14 mouse cellular contexts compared by ENCODE assay signal in genomic region chr14:100026671-100027070, GRCm38 (mm10).
A peak's percentile ranks its signal among the peaks of the same experiment; 100 is the strongest.
DNase-seq lines count a peak whose midpoint lies in the region; TF ChIP-seq lines count a peak whose summit lies in the region.
"Had no signal": no experiment of that assay in that cellular context is flagged by ENCODE, and none has a peak within 500 bp of the region (broad histone marks: within the 10 kb centered on the region; RNA-seq: fewer than 3 reads in every experiment).

No protein-coding gene starts in this region.

- TF ChIP-seq POLR2A in kidney, adult 2 months (IDR thresholded peaks at IDR 0.05; ENCODE audit: low read depth, low read length), result no peak

- H3K4me1 ChIP-seq in kidney, adult 2 months (ENCODE audit: control insufficient read depth, insufficient read depth, low read length), result no peaks in the 10 kb centered on the region
- H3K4me1 ChIP-seq in limb, embryonic 10.5 days, result peaks cover 7% of the 10 kb centered on the region
- H3K4me1 ChIP-seq: liver, embryonic 15.5 days had no signal

- intact Hi-C loops in heart, postnatal 25 days (cut with DNase I), result no loop called here

- H3K9me3 ChIP-seq in limb, embryonic 10.5 days (replicated peaks), result no peaks in the 10 kb centered on the region
- H3K9me3 ChIP-seq: liver, embryonic 15.5 days had no signal

- DNase-seq in heart, adult 18-20 months, result peak; percentile 14 to 23
- no peak for DNase-seq in heart, postnatal 25 days (ENCODE audit: low spot score)
- peak; percentile 4 for DNase-seq in kidney, adult 2 months
- DNase-seq in kidney, postnatal 10 days, result no peak
- DNase-seq in lung, postnatal 10 days, result peak; percentile 2
- DNase-seq in lung, postnatal 36 days, result no peak
- no peak for DNase-seq in limb, embryonic 10.5 days (ENCODE audit: low spot score)
- DNase-seq: cerebellum, adult 2 months; kidney, adult 8-10 months; lung, postnatal 4 days; right cerebral cortex, postnatal 4 days had no signal

- no peak overlapping the region for H3K4me3 ChIP-seq in kidney, adult 2 months (ENCODE audit: insufficient read depth, low read depth, low read length)
- no peak overlapping the region for H3K4me3 ChIP-seq in limb, embryonic 10.5 days
- H3K4me3 ChIP-seq: erythroblast, embryonic 14.5 days; liver, embryonic 15.5 days had no signal

- no peaks in the 10 kb centered on the region for H3K27me3 ChIP-seq in kidney, adult 2 months (replicated peaks; ENCODE audit: control insufficient read depth, insufficient read depth, low read length)
- no peaks in the 10 kb centered on the region for H3K27me3 ChIP-seq in limb, embryonic 10.5 days (ENCODE audit: low read depth, poor library complexity, severe bottlenecking)
- H3K27me3 ChIP-seq: liver, embryonic 15.5 days had no signal

- H3K36me3 ChIP-seq in kidney, adult 2 months (ENCODE audit: control insufficient read depth, insufficient read depth, low read length), result no peaks in the 10 kb centered on the region
- peaks cover 14% of the 10 kb centered on the region for H3K36me3 ChIP-seq in limb, embryonic 10.5 days

- TF ChIP-seq CTCF in kidney, adult 2 months (conservative IDR thresholded peaks at IDR 0.05; ENCODE audit: insufficient read depth, insufficient read length, low read depth, low read length), result no peak

- 67% methylated on average over 6 of the region's 6 CpGs for WGBS in kidney, adult 2 months
- 94% methylated on average over 6 of the region's 6 CpGs for WGBS in limb, embryonic 10.5 days

- H3K27ac ChIP-seq in kidney, adult 2 months (ENCODE audit: insufficient read depth, low read depth, low read length), result no peak overlapping the region
- H3K27ac ChIP-seq in limb, embryonic 10.5 days, result no peak overlapping the region
- H3K27ac ChIP-seq: liver, embryonic 15.5 days; stomach, postnatal 0 days had no signal

Comparison
In these comparisons a context has a peak if more than half of its experiments do, and no peak if none do; other contexts are left out.
1. DNase-seq: peak in heart, adult 18-20 months (2 of 2), kidney, adult 2 months (single experiment) and lung, postnatal 10 days (single experiment); none in heart, postnatal 25 days (single experiment), kidney, postnatal 10 days (single experiment), lung, postnatal 36 days (single experiment) and limb, embryonic 10.5 days (single experiment).